Mouse (Mus musculus) erythroid progenitor cell, adult 5-6 weeks (primary cell): ENCODE results near the gene March10. TPM values are rescaled to one million over a fixed set of nuclear protein-coding genes. Genes with fewer than 3 reads are reported as not detected.

Experiments
- ATAC-seq: replicated peaks from 2 replicates; pipeline ENCODE4 v1.8.0; 2016; ENCODE audit warnings: moderate number of reproducible peaks, mild to moderate bottlenecking, moderate TSS enrichment, inconsistent platforms; ENCODE audit not compliant: poor library complexity, low FRiP score, severe bottlenecking
- total RNA-seq, 2 experiments: library from RNA; stranded (forward) in 1 of 2; stranded (reverse) in 1 of 2; fragments of 150-400 nt in 1 of 2; fragments of 186-747, 209-891 nt in 1 of 2; gene quantifications; 2 replicates each; pipeline versions ENCODE4 v1.2.3 to v1.2.4; 2015 to 2017; ENCODE audit warnings: low replicate concordance in 2 of 2

The March10 gene
- total RNA-seq (2015; ENCODE audit: low replicate concordance): not detected in 2 replicates
- total RNA-seq (2017; ENCODE audit: low replicate concordance): not detected in 2 replicates

GRCm38 (mm10) chr11:105456497-105456907, at the start of gene March10:
TSS of gene March10 (minus strand) at chr11:105456735.
- no peak for ATAC-seq

DNA sequence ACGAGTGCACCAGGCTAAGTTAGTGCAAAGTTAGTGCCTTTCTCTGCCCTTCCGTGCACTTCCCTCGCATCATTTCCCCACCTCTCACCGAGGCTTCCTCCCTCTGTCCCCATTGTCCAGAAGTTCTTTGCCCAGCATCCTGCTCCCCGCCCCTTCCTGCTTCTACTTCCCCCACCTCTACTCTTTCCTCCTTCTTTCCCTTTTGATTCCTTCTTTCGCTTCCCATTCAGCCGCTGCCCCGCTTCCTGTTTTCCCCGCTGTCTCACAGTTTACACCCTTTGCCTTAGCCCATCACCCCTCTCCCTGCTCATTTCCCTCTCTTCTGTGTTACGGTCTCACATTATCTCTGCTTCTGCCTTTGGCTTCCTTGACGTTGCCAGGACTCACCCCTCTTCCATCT, 49.8 kb upstream of the March10 start:
- ATAC-seq: no peak

GRCm38 (mm10) chr11:105505038-105505437, 48.5 kb upstream of the March10 start:
- ATAC-seq: no peak

DNA sequence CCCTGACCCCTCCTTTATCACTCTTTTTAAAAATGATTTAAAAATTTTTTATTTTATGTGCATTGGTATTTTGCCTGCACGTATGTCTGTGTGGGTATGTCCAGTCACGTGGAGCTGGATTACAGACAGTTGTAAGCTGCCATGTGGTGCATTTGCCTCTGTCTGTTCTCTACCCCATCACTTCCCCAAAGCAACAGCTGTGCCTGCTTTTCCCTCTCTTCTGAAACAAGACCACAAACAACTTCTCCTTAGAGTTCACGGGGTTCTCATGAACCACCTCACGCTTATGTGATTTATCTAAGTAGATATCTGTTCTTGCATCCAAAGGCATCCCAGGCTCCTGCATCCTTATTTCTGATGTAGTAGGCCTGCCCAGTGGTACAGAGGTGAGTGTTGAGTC, 45.8 kb upstream of the March10 start:
- ATAC-seq: no peak

GRCm38 (mm10) chr11:105497505-105497904, 41.0 kb upstream of the March10 start:
- no peak for ATAC-seq

GRCm38 (mm10) chr11:105496665-105497064, 40.1 kb upstream of the March10 start:
- ATAC-seq: no peak

DNA sequence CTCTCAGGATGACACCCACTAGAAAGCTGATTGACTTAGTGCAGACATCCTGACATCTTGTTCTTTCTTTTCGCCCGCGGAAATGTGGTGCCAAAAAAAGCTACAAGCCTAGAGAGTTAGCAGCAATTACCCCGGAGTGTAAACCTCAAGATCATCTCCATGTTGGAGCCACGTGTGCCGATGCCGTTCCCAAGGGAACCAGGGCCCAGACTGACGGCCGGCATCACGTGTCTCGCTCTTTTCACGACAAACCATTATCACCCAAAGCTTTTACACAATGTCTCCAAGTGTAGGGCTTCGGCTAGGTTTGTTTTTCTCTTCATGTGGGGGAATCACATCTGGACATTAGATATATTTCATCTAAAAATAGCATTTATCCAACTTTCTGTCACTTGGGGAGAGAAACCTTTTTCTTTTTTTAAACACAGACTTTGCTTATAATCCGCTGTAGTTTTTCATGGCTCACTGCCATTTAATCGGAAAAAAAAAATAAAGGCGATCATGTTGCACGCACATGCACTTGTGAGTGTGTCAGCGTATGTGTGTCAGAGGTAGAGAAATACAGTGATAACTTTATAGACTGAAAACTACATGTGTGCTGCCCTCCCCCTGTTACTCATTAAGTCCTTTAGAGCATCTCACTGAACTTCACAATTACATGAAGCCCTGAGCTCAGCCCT, 39.2 kb upstream of the March10 start:
- ATAC-seq: no peak

DNA sequence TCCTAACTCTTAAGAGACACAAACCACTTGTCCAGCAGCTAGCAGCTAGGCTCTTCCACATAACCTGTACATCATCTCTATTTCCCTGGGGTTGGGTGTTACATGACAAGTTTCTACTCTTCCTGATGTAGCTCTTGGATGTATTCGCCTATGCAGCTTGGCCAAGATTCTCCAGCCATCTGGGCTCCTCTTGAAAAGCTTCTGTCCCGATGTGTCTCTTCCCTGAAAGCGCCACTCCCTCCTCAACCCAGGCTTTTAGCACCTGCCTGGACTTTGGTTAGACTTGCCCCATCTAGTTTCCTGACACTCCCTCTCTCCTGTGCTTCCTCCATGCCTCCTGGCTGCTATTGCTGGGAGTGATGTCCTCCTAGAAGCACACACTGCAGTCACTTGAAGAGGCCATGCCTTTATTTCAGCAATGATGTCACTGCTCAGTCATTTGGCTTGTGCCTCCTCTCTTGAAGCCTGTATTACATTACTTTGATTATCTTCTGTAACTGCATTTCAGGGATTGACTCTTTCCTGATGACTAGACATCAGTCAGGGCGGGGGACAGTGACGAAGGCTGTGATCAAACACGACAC, 38.3 kb upstream of the March10 start:
- ATAC-seq: no peak

DNA sequence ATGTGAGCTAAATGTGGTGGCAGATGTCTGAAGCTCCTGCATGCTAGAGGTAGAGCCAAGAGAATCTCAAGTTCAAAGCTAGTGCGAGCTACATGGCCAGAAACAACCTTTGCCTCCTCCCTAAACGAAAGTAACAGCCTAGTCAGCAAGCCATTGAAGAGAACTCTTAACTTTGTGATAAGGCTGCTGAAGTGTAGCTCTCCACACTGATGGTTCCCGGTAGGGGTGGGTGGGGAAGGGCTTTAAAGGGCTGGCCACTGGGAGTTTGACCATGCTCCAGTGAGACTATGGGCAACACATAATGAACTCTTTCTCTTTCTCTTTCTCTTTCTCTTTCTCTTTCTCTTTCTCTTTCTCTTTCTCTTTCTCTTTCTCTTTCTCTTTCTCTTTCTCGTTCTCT, 35.9 kb upstream of the March10 start:
- no peak for ATAC-seq

DNA sequence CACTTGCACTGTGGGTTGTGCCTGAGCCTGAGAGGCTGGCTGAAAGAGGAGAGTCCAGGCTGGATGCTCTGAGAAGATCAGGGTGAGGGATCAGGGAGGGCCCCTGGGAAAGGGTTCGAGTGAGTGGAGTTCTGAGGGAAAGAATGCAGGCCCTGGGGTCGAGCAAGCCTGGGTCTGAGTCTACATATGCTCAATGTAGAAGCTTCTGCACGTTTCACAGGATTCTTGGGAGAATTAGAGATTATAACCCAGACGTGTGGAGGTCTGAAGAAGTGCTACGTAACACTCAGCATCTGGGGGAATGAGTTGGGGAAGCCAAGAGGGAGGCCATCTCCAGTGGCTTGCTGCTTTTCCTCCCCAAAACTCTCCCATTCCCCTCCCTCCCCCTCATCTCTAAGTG, 34.4 kb upstream of the March10 start:
- ATAC-seq: no peak

GRCm38 (mm10) chr11:105485412-105485811, 28.9 kb upstream of the March10 start:
- ATAC-seq: no peak

DNA sequence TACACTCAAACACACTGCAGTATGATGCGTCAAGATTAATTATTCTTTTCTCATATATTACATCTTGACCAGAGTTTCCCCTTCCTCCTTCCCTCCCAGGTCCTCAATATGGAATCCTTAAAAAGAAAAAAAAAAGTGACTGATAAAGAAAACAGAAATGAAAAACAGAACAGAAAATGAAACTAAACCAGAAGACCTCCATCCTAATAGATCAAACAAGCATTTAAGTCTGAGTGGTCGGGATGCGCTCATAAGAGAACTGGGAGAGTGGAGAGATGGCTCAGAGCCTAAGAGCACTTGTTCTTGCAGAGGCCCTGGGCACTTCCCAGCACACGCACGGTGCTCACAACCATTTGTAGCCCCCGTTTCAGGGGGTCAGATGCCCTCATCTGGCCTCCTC, 28.5 kb upstream of the March10 start:
- ATAC-seq: no peak

DNA sequence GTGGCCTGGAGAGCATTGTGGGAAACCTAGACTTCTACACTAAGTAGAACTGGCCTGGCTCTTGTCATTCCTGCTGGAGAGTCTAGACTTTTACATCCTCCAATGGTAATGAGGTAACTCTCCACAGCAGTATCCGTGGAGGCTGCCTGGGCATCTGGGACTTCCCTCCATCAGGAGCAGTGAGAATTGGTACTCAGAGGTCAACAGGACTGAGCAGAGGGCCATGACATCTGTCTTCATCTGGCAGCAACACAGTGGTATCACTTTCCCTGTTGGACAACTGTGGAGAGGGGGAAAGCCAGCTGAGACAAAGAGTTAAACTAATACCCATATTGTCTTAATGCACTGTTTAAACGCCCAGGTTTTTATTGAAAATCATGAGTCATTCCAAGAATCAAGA, 26.2 kb upstream of the March10 start:
- ATAC-seq: no peak

DNA sequence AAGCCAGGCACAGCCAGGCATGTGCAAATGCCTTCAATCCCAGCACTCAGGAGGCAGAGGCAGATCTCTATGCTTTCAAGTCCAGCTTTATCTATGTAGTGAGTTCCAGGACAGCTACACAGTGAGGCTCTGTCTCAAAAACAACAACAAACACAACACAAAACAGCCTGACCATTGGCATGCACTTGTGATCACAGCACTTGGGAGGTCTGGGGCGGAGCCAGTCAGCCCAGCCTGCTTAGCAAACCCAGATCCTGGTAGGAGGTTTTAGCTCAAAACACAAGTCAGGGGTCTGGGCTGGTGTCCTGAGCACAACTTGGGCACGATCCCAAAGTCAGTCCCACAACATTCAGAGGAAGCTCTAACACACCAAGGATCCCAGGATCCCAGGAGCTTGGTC, 18.2 kb upstream of the March10 start:
- no peak for ATAC-seq

- no peak for ATAC-seq
Measured at GRCm38 (mm10) chr11:105474352-105474736, 17.8 kb upstream of the March10 start.

- ATAC-seq: no peak
Measured at GRCm38 (mm10) chr11:105473716-105474351, 17.3 kb upstream of the March10 start.

DNA sequence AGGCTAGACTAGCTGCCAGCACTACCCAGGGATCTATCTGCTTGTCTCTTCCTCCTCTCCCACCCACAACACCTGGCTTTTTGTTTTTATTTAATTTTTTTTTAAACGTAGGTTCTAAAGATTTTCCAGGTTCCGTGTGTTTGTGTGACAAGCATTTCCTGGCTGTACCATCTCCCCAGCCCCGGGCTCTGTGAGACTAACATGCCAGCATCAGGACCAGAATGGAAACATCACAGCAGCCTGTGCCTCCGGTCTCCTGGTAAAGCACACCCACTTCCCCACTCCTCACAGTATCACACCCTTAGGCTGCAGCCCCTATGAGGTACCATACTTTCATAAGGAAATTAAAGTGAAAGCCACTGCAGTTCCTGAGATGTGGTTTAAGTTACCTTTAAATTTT, 16.1 kb upstream of the March10 start:
- ATAC-seq: no peak

DNA sequence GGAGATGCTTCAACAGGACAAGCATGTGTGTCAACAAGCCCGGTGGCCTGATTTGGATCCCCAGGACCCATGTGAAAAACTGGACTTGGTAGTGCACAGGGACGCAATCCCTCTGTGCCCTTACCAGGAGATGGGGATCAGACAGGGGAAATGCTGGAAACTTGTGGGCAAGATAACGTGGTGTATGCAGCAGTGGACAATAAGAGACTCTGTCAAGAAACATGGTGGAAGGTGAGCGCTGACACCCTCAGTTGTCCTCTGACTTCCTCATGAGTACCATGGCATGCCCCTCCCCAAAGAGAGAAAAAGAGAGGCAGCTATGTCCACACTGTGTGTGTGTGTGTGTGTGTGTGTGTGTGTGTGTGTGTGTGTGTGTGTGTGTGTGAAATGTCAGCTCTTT, 14.4 kb upstream of the March10 start:
- no peak for ATAC-seq

DNA sequence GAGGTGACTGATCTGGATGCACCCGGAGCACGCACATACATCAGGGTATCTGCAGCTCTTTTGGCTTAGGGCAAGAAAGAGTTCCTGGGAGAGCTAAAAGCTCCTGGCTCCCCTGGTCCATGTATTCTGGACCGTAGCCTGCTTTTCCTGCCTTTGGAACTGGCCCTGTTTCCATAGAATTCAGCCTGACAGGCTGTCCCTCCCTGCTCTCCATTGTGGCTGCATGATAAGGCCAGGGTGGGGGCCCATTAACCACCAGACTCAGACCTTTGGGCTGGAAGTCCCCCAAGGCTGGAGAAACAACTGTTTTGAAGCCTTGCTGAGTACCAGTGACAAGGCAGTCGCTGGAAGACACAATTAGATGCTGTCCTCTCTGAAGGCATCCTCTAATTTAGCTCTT, 13.0 kb upstream of the March10 start:
- no peak for ATAC-seq

GRCm38 (mm10) chr11:105469091-105469507, 12.6 kb upstream of the March10 start:
- no peak for ATAC-seq

- no peak for ATAC-seq
Measured at GRCm38 (mm10) chr11:105468436-105468835, 11.9 kb upstream of the March10 start.
